Mouse (Mus musculus) mammary gland, adult 2 months (tissue): ENCODE results near the gene Gadd45g. TPM values are rescaled to one million over a fixed set of nuclear protein-coding genes. Genes with fewer than 3 reads are reported as not detected.

Experiments
- polyA plus RNA-seq: library from polyadenylated mRNA; depleted of rRNA; stranded (reverse); fragments of >200 nt; gene quantifications from 2 replicates; pipeline ENCODE4 v1.2.3, GENCODE M21; 2012; ENCODE audit warnings: low replicate concordance; rRNA removed

Gadd45g gene
- polyA plus RNA-seq: 64.6 and 109 TPM in 2 replicates

GRCm38 (mm10) chr13:51846301-51846867 is at the start of gene Gadd45g:
Gene Gadd45g (plus strand): TSS chr13:51846678.

Other genes starting within 250 kb of the Gadd45g start
- gene Cks2, start 201.4 kb upstream of the Gadd45g start, polyA plus RNA-seq: 5.4 and 5.9 TPM in 2 replicates
- gene Secisbp2, start 195.0 kb upstream of the Gadd45g start, polyA plus RNA-seq: 16.9 and 21.6 TPM in 2 replicates
- 42.0 and 47.3 TPM in 2 replicates for gene Sema4d, start 52.9 kb upstream of the Gadd45g start, polyA plus RNA-seq